Mouse (Mus musculus): Measurements from ENCODE around the gene Gm8005.
"Not testable (repeated sequence)": the region's sequence is repeated elsewhere in the genome, so short reads cannot be mapped to it uniquely, and the experiment has no call there.

- TF ChIP-seq CTCF (IDR thresholded peaks at IDR 0.05; ENCODE audit: borderline replicate concordance, extremely low read depth, insufficient read depth, insufficient read length); POLR2A (IDR thresholded peaks at IDR 0.05; ENCODE audit: borderline replicate concordance, extremely low read depth, insufficient read depth, insufficient read length, poor library complexity, severe bottlenecking): not testable (repeated sequence)
Observed at GRCm38 (mm10) chr14:42439573-42439972, at the start of gene Gm8005.
